Mouse (Mus musculus) layer of hippocampus, adult 9-11 months (tissue): ENCODE results near the gene Pnpla6.

Experiments
- DNase-seq: peaks from one replicate; pipeline ENCODE4 v3.0.0; 2022

Gene Pnpla6

GRCm38 (mm10) chr8:3507979-3508754, 7.0 kb upstream of the Pnpla6 start:
- no peak for DNase-seq

GRCm38 (mm10) chr8:3514681-3515247, 420 bp upstream of the Pnpla6 start:
- DNase-seq, result no peak

GRCm38 (mm10) chr8:3515771-3516417, 710 bp downstream of the Pnpla6 start:
- DNase-seq, result peak; percentile 59

GRCm38 (mm10) chr8:3516450-3517116, 1.4 kb downstream of the Pnpla6 start:
- peak; percentile 97 for DNase-seq

- no peak for DNase-seq
These were observed 1.9 kb downstream of the Pnpla6 start for GRCm38 (mm10) chr8:3517117-3517495.

GRCm38 (mm10) chr8:3522007-3522697, 7.0 kb downstream of the Pnpla6 start:
- DNase-seq, result no peak

- no peak for DNase-seq
These were observed 15.6 kb downstream of the Pnpla6 start for GRCm38 (mm10) chr8:3530816-3531215.

GRCm38 (mm10) chr8:3531936-3532335, 16.8 kb downstream of the Pnpla6 start:
- DNase-seq, result no peak

- DNase-seq, result no peak
These were observed 21.1 kb downstream of the Pnpla6 start for GRCm38 (mm10) chr8:3536053-3536841.

GRCm38 (mm10) chr8:3536940-3537339, 21.8 kb downstream of the Pnpla6 start:
- no peak for DNase-seq

GRCm38 (mm10) chr8:3537666-3538065, 22.5 kb downstream of the Pnpla6 start:
- no peak for DNase-seq

GRCm38 (mm10) chr8:3539146-3539545, 24.0 kb downstream of the Pnpla6 start:
- no peak for DNase-seq

GRCm38 (mm10) chr8:3540076-3540475, 24.9 kb downstream of the Pnpla6 start:
- no peak for DNase-seq

- DNase-seq, result no peak
These were observed 31.3 kb downstream of the Pnpla6 start for GRCm38 (mm10) chr8:3546511-3546910.

- DNase-seq, result no peak
These were observed 37.1 kb downstream of the Pnpla6 start for GRCm38 (mm10) chr8:3552240-3552639.

GRCm38 (mm10) chr8:3556114-3556513, 40.9 kb downstream of the Pnpla6 start:
- no peak for DNase-seq

GRCm38 (mm10) chr8:3567641-3568371, 52.6 kb downstream of the Pnpla6 start, which contains the start of gene C330021F23Rik:
Gene C330021F23Rik, plus strand, starts transcription at chr8:3567990.
- no peak for DNase-seq

GRCm38 (mm10) chr8:3568378-3568777, 53.2 kb downstream of the Pnpla6 start:
- DNase-seq, result no peak

- no peak for DNase-seq
These were observed 54.6 kb downstream of the Pnpla6 start for GRCm38 (mm10) chr8:3569784-3570183.

GRCm38 (mm10) chr8:3574546-3574945, 59.4 kb downstream of the Pnpla6 start:
- DNase-seq, result no peak
